Mouse (Mus musculus) E14TG2a.4 (cell line): ENCODE measurements around the gene Klhdc4.

ENCODE experiments used
- H3K27me3 ChIP-seq: 2 replicates; pipeline ENCODE4 v1.6.1; 2014; ENCODE audit warnings: low read length, control low read depth; ENCODE audit not compliant: insufficient read depth
- H3K36me3 ChIP-seq: 2 replicates; pipeline ENCODE4 v1.6.1; 2014; ENCODE audit warnings: low read length, control low read depth; ENCODE audit not compliant: insufficient read depth
- H3K4me1 ChIP-seq: replicated peaks from 2 replicates; pipeline ENCODE4 v1.6.1; 2014; ENCODE audit warnings: low read depth, low read length, control low read depth
- H3K4me3 ChIP-seq: replicated peaks from 2 replicates; pipeline ENCODE4 v1.5.1; 2014; ENCODE audit warnings: mild to moderate bottlenecking, low read length
- H3K9me3 ChIP-seq: 2 replicates; pipeline ENCODE4 v1.6.1; 2014; ENCODE audit warnings: low read length, control low read depth
- CTCF ChIP-seq: conservative IDR thresholded peaks from 2 replicates; pipeline ENCODE4 v1.5.1; 2014; ENCODE audit warnings: low read length
- NANOG ChIP-seq: IDR thresholded peaks from 2 replicates; pipeline ENCODE4 v1.6.1; 2014; ENCODE audit warnings: borderline replicate concordance, low read length, mixed read lengths
- POU5F1 ChIP-seq: IDR thresholded peaks from 2 replicates; pipeline ENCODE4 v1.6.1; 2014; ENCODE audit warnings: low read length, borderline replicate concordance

Klhdc4 gene

GRCm38 (mm10) chr8:121806126-121806525, 23.2 kb downstream of the Klhdc4 start:
- no peaks in the 10 kb centered on the region for H3K27me3 ChIP-seq
- peaks cover 85% of the 10 kb centered on the region for H3K36me3 ChIP-seq
- H3K9me3 ChIP-seq: no peaks in the 10 kb centered on the region
- TF ChIP-seq POU5F1 (no peak), NANOG (no peak), CTCF (no peak)
- H3K4me3 ChIP-seq: no peak overlapping the region
- peaks cover 30% of the 10 kb centered on the region for H3K4me1 ChIP-seq

GRCm38 (mm10) chr8:121804829-121805228, 24.5 kb downstream of the Klhdc4 start:
- no peak for TF ChIP-seq POU5F1
- no peak for TF ChIP-seq CTCF
- TF ChIP-seq NANOG: no peak
- Histone ChIP-seq H3K27me3 (no peaks in the 10 kb centered on the region), H3K9me3 (no peaks in the 10 kb centered on the region), H3K4me3 (no peak overlapping the region), H3K36me3 (peaks cover 85% of the 10 kb centered on the region), H3K4me1 (peaks cover 32% of the 10 kb centered on the region)

- no peaks in the 10 kb centered on the region for H3K9me3 ChIP-seq
- peaks cover 87% of the 10 kb centered on the region for H3K36me3 ChIP-seq
- TF ChIP-seq CTCF (no peak), POU5F1 (no peak), NANOG (no peak)
- no peak overlapping the region for H3K4me3 ChIP-seq
- peaks cover 30% of the 10 kb centered on the region for H3K4me1 ChIP-seq
- H3K27me3 ChIP-seq: no peaks in the 10 kb centered on the region
Observed at GRCm38 (mm10) chr8:121798401-121798800, 31.0 kb downstream of the Klhdc4 start.

- Histone ChIP-seq H3K9me3 (no peaks in the 10 kb centered on the region), H3K4me3 (no peak overlapping the region), H3K27me3 (no peaks in the 10 kb centered on the region), H3K36me3 (peaks cover 71% of the 10 kb centered on the region), H3K4me1 (peaks cover 35% of the 10 kb centered on the region)
- no peak for TF ChIP-seq POU5F1
- TF ChIP-seq CTCF: no peak
- TF ChIP-seq NANOG: no peak
Observed at GRCm38 (mm10) chr8:121796406-121796805, 33.0 kb downstream of the Klhdc4 start.

GRCm38 (mm10) chr8:121795461-121795860, 33.9 kb downstream of the Klhdc4 start:
- Histone ChIP-seq H3K4me1 (peaks cover 33% of the 10 kb centered on the region), H3K9me3 (no peaks in the 10 kb centered on the region), H3K4me3 (no peak overlapping the region), H3K36me3 (peaks cover 61% of the 10 kb centered on the region), H3K27me3 (no peaks in the 10 kb centered on the region)
- no peak for TF ChIP-seq POU5F1
- no peak for TF ChIP-seq NANOG
- TF ChIP-seq CTCF: no peak

GRCm38 (mm10) chr8:121794151-121794550, 35.2 kb downstream of the Klhdc4 start:
- H3K4me3 ChIP-seq: no peak overlapping the region
- no peaks in the 10 kb centered on the region for H3K27me3 ChIP-seq
- no peak for TF ChIP-seq CTCF
- TF ChIP-seq POU5F1: no peak
- no peak for TF ChIP-seq NANOG
- peaks cover 43% of the 10 kb centered on the region for H3K4me1 ChIP-seq
- peaks cover 48% of the 10 kb centered on the region for H3K36me3 ChIP-seq
- no peaks in the 10 kb centered on the region for H3K9me3 ChIP-seq

- no peak overlapping the region for H3K4me3 ChIP-seq
Observed at GRCm38 (mm10) chr8:121792627-121793026, 36.7 kb downstream of the Klhdc4 start.

GRCm38 (mm10) chr8:121792159-121792558, 37.2 kb downstream of the Klhdc4 start:
- Histone ChIP-seq H3K4me3 (no peak overlapping the region), H3K27me3 (no peaks in the 10 kb centered on the region), H3K4me1 (peaks cover 39% of the 10 kb centered on the region), H3K36me3 (peaks cover 28% of the 10 kb centered on the region), H3K9me3 (no peaks in the 10 kb centered on the region)
- TF ChIP-seq POU5F1 (no peak), CTCF (no peak), NANOG (no peak)

More at GRCm38 (mm10) chr8:121792627-121793026, 36.7 kb downstream of the Klhdc4 start:
- Histone ChIP-seq H3K4me1 (peaks cover 39% of the 10 kb centered on the region), H3K9me3 (no peaks in the 10 kb centered on the region), H3K27me3 (no peaks in the 10 kb centered on the region), H3K36me3 (peaks cover 33% of the 10 kb centered on the region)
- TF ChIP-seq CTCF: no peak
- no peak for TF ChIP-seq POU5F1
- TF ChIP-seq NANOG: no peak

- no peaks in the 10 kb centered on the region for H3K36me3 ChIP-seq
- H3K4me3 ChIP-seq: no peak overlapping the region
- H3K4me1 ChIP-seq: peaks cover 41% of the 10 kb centered on the region
- no peaks in the 10 kb centered on the region for H3K9me3 ChIP-seq
- TF ChIP-seq NANOG: no peak
- no peak for TF ChIP-seq POU5F1
- no peak for TF ChIP-seq CTCF
- peaks cover 19% of the 10 kb centered on the region for H3K27me3 ChIP-seq
Observed at GRCm38 (mm10) chr8:121788786-121789185, 40.6 kb downstream of the Klhdc4 start.
